Mouse (Mus musculus): Measurements from ENCODE around the gene Atraid.
A peak's percentile ranks its signal among the peaks of the same experiment; 100 is the strongest.
"Not testable (repeated sequence)": the region's sequence is repeated elsewhere in the genome, so short reads cannot be mapped to it uniquely, and the experiment has no call there.

Atraid gene

GRCm38 (mm10) chr5:31047848-31048762 is at the start of gene Atraid:
Gene Atraid, plus strand, starts transcription at chr5:31048312.
- peak; percentile 99 for DNase-seq

GRCm38 (mm10) chr5:30999324-30999723 is 48.8 kb upstream of the Atraid start:
- no peak for DNase-seq

GRCm38 (mm10) chr5:31000122-31000521 is 48.0 kb upstream of the Atraid start:
- DNase-seq: no peak

GRCm38 (mm10) chr5:31000993-31001392 is 47.1 kb upstream of the Atraid start:
- DNase-seq: no peak

GRCm38 (mm10) chr5:31001560-31001959 is 46.6 kb upstream of the Atraid start:
- DNase-seq: no peak

- DNase-seq: peak; percentile 96 to 97
These were observed 43.9 kb upstream of the Atraid start for GRCm38 (mm10) chr5:31004184-31004583.

- no peak for DNase-seq
These were observed 35.4 kb upstream of the Atraid start for GRCm38 (mm10) chr5:31012737-31013136.

- no peak for DNase-seq
These were observed 32.2 kb upstream of the Atraid start for GRCm38 (mm10) chr5:31015913-31016312.

GRCm38 (mm10) chr5:31021790-31022189 is 26.3 kb upstream of the Atraid start:
- DNase-seq: not testable (repeated sequence)

- no peak for DNase-seq
These were observed 25.4 kb upstream of the Atraid start for GRCm38 (mm10) chr5:31022690-31023089.

GRCm38 (mm10) chr5:31023254-31023653 is 24.9 kb upstream of the Atraid start:
- DNase-seq: no peak

- no peak for DNase-seq
These were observed 23.5 kb upstream of the Atraid start for GRCm38 (mm10) chr5:31024641-31025040.

GRCm38 (mm10) chr5:31030926-31031325 is 17.2 kb upstream of the Atraid start:
- DNase-seq: no peak

- DNase-seq: no peak
These were observed 16.6 kb upstream of the Atraid start for GRCm38 (mm10) chr5:31031508-31031907.

GRCm38 (mm10) chr5:31034669-31035068 is 13.4 kb upstream of the Atraid start:
- DNase-seq: no peak

GRCm38 (mm10) chr5:31036556-31036955 is 11.6 kb upstream of the Atraid start:
- not testable (repeated sequence) for DNase-seq

- DNase-seq: no peak
These were observed 9.8 kb upstream of the Atraid start for GRCm38 (mm10) chr5:31038171-31038845.

- no peak for DNase-seq
These were observed 1.7 kb upstream of the Atraid start for GRCm38 (mm10) chr5:31046416-31046815.

- DNase-seq: no peak
These were observed 1.0 kb upstream of the Atraid start for GRCm38 (mm10) chr5:31047074-31047473.

GRCm38 (mm10) chr5:31048763-31049641 is 890 bp downstream of the Atraid start, which contains the start of gene Slc5a6:
Gene Slc5a6, minus strand, starts transcription at chr5:31048924.
- peak; percentile 62 to 63 for DNase-seq

- DNase-seq: no peak
These were observed 2.3 kb downstream of the Atraid start for GRCm38 (mm10) chr5:31050427-31050826.

- DNase-seq: peak in 1 of 2 experiments; percentile 14
These were observed 5.6 kb downstream of the Atraid start for GRCm38 (mm10) chr5:31053728-31054127.

Data from cerebellum, postnatal 14 days (tissue).